Mouse (Mus musculus): ENCODE results near the gene Cep131.

Cep131 gene

GRCm38 (mm10) chr11:120092817-120093591, 6.4 kb upstream of the Cep131 start:
- DNase-seq, result no peak

- peak; percentile 40 for DNase-seq
Measured at GRCm38 (mm10) chr11:120090661-120091060, 4.0 kb upstream of the Cep131 start.

GRCm38 (mm10) chr11:120085891-120086627, 568 bp downstream of the Cep131 start:
- DNase-seq, result peak; percentile 79

GRCm38 (mm10) chr11:120080282-120080681, 6.3 kb downstream of the Cep131 start:
- no peak for DNase-seq

GRCm38 (mm10) chr11:120076191-120076590, 10.4 kb downstream of the Cep131 start:
- no peak for DNase-seq

GRCm38 (mm10) chr11:120072986-120073647, 13.5 kb downstream of the Cep131 start:
- DNase-seq, result no peak

- no peak for DNase-seq
Measured at GRCm38 (mm10) chr11:120071731-120072320, 14.8 kb downstream of the Cep131 start.

- DNase-seq, result no peak
Measured at GRCm38 (mm10) chr11:120071065-120071464, 15.6 kb downstream of the Cep131 start.

- DNase-seq, result no peak
Measured at GRCm38 (mm10) chr11:120070286-120070930, 16.2 kb downstream of the Cep131 start.

GRCm38 (mm10) chr11:120069261-120069660, 17.4 kb downstream of the Cep131 start:
- DNase-seq, result no peak

- peak; percentile 39 for DNase-seq
Measured at GRCm38 (mm10) chr11:120067834-120068233, 18.8 kb downstream of the Cep131 start.

- DNase-seq, result peak; percentile 76
Measured at GRCm38 (mm10) chr11:120065291-120065690, 21.3 kb downstream of the Cep131 start.

- no peak for DNase-seq
Measured at GRCm38 (mm10) chr11:120064668-120065040, 22.0 kb downstream of the Cep131 start.

GRCm38 (mm10) chr11:120064006-120064667, 22.5 kb downstream of the Cep131 start:
- no peak for DNase-seq

GRCm38 (mm10) chr11:120063326-120063725, 23.3 kb downstream of the Cep131 start:
- no peak for DNase-seq

- no peak for DNase-seq
Measured at GRCm38 (mm10) chr11:120060634-120061033, 26.0 kb downstream of the Cep131 start.

GRCm38 (mm10) chr11:120055953-120056732, 30.5 kb downstream of the Cep131 start:
- peak; percentile 82 for DNase-seq

GRCm38 (mm10) chr11:120053846-120054245, 32.8 kb downstream of the Cep131 start:
- no peak for DNase-seq

- DNase-seq, result peak; percentile 46
Measured at GRCm38 (mm10) chr11:120052274-120052673, 34.4 kb downstream of the Cep131 start.

- DNase-seq, result peak; percentile 74
Measured at GRCm38 (mm10) chr11:120051124-120051811, 35.4 kb downstream of the Cep131 start.

GRCm38 (mm10) chr11:120049067-120049466, 37.6 kb downstream of the Cep131 start:
- DNase-seq, result peak; percentile 67

Data from cerebellum, adult 9-11 months (tissue).